Mouse (Mus musculus) ovary, postnatal 14 days (tissue): ENCODE results near the gene Fyb.

Experiments used
- DNase-seq: peaks from one replicate; pipeline ENCODE4 v3.0.0; 2022; ENCODE audit warnings: low spot score

The Fyb gene

DNA sequence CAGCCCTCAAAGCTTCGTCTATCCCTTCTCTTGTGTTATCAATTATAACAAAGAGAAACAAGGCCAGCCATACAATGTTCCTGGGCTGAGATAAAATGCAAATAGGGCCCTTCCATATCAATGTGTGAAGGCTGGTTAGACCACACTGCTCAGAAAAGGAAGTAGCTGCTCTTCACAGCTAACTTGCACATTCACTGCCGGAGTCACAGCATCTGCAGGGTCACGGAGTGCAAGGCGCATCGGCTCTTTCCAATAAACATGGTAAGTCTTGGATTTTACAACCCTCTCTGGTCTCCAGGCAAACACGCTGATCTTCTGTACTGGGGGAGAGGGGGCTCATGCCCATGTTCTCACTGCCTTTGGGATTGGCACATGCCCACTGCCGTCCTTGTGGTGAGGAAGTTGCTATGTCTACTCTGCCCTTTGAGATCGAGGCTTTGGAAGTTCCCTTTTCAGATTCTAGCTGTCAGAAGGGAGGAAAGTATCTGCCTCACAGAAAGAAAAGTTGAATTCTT, at the start of gene Fyb:
TSS of gene Fyb (plus strand) at position 201 of the 515 bp plus-strand sequence.
- DNase-seq = no peak

GRCm38 (mm10) chr15:6483561-6483960, 39.1 kb upstream of the Fyb start:
- no peak for DNase-seq

GRCm38 (mm10) chr15:6492386-6492785, 30.3 kb upstream of the Fyb start:
- no peak for DNase-seq

DNA sequence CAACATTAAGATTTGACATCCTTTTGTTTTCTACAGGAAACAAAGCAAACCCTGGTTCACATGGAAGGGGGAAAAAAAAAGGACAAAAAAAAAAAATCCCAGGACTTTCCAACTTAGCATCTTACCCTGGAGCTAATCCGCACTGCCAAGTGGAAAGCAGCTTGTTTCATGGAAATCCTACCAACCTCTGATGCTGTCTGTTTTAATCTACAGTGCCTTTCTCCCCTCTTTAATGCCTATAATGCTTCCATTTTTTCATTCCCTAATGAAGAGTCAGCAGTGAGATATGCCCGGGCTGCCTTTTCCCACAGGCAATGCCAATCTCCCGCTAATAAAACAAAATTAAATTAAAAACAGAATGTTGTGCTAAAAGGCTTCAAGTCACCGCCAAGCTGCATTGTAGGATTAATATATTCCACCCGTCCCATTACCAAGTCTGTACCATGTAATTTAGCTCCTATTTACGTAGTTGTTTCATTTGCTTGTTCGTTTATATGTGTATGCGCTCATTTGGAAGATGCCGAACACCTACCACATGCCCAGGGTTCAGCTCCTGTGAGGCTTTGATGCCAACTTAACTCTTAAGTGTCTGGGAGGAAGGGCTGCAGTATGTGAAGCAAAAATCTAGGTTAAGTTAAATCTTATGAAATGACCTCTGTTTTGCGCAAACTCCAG, 24.1 kb upstream of the Fyb start:
- DNase-seq = no peak

DNA sequence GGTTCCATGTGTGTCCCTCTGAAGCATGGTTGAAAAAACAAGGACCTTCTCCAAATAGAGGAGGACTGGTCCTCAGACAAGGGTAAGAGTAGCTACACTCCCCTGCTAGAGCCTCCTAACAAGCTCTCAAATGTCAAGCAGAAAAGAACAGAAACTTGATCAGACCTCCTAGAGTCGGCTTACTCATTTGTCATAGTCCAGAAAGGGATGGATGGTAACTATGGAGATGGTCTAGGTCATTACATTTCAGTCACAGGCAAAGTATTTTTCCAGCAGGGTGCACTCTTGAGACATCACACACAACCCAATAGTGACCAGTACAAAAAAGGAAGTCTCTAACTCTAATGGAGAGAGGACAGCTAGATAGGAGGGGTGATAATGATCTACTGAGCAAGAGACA, 21.9 kb upstream of the Fyb start:
- DNase-seq = no peak

- no peak for DNase-seq
Measured at GRCm38 (mm10) chr15:6517525-6517924, 5.1 kb upstream of the Fyb start.

GRCm38 (mm10) chr15:6519417-6520255, 3.0 kb upstream of the Fyb start:
- DNase-seq = no peak

DNA sequence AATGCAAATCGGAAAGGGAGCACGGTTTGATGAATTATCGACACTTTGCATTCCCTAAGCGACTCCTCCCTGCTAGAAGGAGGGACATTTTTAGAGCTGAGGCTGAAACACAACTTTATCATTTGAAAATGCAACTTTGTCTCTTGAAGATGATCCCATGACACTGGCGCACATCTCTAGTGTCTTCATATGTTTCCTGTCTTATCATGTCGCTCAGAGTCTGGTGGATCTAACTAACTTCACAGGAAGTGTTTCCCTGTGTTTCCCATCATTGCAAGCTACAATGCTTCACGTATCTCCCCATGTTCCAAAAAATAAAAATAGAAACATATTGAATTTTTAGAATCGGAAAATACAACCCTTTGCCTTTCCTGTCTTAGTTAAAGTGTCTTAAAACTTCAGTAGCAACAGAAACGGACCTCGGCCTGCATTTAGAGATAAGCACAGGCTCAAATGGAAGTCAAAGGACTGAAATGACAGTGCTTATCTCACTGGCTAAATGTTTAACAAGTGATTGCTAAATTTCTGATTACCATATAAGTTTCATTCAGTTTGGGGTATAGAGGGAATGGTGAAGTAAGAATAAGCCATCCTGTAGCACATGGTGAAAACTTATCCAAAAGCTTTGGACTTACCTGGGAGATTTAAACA, 2.0 kb upstream of the Fyb start:
- no peak for DNase-seq

DNA sequence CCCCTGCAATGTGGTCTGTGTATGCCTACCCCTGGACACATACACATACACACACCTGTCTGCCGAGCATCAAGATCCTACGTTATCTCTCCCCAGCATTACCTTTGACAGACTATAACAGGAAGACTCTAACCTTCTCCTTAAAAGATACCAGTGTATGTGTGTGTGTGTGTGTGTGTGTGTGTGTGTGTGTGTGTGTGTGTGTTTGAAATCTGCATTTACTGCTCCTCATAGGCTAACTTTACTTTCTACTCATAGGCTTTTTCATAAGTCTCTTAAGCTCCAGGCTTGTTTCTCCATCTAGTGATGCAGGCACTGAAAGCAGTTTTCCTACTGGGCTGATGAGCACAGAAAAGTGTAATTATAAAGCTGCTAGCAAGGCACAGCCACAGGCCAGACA, 2.1 kb downstream of the Fyb start:
- DNase-seq = no peak

GRCm38 (mm10) chr15:6525386-6525785, 2.7 kb downstream of the Fyb start:
- no peak for DNase-seq

DNA sequence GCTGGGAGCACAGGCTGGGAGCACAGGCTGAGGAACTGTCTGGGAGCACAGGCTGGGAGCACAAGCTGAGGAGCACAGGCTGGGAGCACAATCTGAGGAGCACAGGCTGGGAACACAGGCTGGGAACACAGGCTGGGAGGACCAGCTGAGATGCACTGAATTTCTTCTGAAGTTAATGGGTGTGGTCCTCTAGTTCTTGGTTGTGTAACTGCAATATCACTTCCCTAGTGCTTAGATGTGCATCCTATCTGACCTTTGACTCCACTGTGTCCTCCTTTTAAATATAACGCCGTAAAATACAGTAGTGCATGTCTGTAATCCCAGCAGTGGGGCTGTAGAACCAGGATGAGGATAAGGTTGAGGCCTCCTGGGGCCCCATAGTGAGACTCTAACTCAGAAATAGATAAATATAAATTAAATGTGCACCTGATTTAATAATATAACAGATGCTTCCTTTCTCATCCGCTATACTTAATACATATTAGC, 11.2 kb downstream of the Fyb start:
- no peak for DNase-seq

GRCm38 (mm10) chr15:6534592-6534991, 11.9 kb downstream of the Fyb start:
- no peak for DNase-seq

DNA sequence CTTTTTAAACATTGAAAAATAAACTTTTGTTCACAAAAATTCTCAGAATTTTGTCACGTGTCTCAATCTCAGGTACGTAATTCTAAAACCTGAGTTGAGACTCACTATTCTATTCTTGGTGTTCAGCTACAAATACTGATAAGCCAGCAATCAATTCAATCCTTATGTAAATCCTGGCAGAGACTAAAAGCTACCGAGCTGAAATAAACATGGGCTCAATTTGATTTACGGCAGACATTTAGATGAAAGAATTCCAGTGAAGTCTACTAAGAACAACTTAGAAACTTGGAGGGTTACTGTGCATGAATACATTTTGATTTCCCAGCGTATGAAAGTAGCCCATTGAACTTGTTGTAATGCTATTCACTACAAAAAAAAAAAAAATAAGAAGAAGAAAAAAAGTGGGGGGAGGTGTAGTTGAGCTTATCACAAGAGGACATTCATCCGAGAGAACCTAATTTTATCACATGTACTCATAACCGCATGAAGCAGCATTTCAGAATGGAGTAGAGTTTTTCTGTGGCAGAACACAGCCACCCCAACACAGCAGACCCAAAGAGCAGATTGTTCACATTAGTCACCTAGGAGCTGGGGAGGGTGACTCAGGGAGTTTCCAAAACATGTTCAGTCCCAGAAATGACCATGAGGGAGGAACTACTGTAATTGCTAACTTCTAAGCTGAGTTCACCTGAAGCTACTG, 17.1 kb downstream of the Fyb start:
- no peak for DNase-seq

DNA sequence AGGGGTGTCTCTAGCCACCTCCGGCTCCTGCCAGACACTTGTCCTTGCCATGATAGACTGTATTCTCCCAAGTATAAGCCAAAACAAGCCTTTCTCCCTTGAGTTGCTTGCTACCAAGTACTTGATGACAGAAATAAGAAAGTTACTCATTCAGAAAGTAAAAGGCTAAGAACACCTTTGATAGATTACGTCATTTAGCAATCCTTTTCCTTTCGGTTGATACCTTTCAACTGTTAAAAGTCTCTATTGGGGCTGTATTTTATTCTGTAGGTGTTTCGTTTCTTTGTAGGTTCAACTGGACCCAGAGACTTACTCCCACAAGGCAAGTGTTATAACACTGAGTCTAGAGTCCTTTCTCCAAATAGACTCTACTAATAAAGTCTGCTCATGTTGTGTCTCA, 26.3 kb downstream of the Fyb start:
- no peak for DNase-seq

DNA sequence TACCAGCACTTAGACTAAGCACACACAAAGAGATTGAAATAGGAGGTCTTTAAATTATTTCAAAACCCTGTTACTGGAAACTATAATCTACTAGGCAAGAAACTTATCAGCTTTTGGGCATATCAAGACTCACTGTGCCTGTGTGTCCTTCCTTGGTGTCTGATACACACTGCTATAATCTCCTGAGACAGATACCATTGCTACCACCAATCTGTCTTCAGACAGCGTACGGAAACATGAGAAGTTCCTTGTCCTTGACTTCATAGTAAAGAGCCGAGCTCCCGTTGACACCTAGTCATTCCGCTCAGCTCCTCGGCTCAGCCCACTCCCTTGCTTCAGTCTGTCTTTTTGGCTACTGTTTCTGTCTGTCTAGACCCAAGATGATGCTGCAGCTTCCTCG, 29.2 kb downstream of the Fyb start:
- DNase-seq = no peak

- no peak for DNase-seq
Measured at GRCm38 (mm10) chr15:6554742-6555141, 32.1 kb downstream of the Fyb start.

GRCm38 (mm10) chr15:6555536-6555935, 32.9 kb downstream of the Fyb start:
- no peak for DNase-seq

GRCm38 (mm10) chr15:6556272-6556671, 33.6 kb downstream of the Fyb start:
- DNase-seq = no peak

- no peak for DNase-seq
Measured at GRCm38 (mm10) chr15:6556911-6557310, 34.3 kb downstream of the Fyb start.

DNA sequence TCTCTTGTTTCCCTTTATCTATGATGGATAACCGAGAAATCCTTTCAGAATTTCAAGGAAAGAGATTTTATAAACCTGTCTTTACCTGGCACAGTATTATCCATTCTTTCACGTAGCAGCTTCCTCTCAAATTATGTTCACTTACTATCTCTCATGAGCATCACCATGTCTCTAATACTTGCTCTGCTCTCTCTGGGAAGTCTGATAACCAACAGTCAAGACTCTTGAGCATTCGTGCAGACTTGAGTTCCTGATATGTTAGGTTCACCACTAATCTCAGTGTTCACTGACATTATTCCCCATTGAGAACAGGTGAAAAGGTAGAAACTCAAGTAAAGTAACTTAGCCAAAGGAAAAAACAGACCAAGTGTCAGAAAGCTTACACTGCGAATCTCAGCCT, 34.9 kb downstream of the Fyb start:
- DNase-seq = no peak

- no peak for DNase-seq
Measured at GRCm38 (mm10) chr15:6559188-6559587, 36.5 kb downstream of the Fyb start.

DNA sequence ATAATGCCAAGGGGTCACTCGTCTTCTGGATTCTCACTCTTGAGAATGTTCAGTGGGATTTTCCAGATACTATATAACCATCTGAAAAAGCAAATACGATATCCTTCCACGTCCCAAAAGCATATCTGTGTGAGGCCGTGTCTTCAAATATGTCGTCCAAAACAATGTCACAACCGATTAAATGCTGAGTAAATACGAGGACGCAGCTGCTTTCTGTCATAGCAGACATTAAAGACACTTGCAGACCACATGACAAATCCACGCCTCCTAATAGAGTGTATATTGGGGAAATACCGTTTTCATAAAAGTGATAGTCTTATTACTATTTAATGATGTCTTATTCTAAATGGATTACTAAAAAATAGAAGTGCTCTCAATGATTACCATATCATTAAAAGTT, 38.0 kb downstream of the Fyb start:
- no peak for DNase-seq
